ENCODE assay signal across 11 mouse cellular contexts in genomic region chr16:90849262-90849661, GRCm38 (mm10). TPM values are rescaled to one million over a fixed set of nuclear protein-coding genes. Genes with fewer than 3 reads are reported as not detected.
DNase-seq lines count a peak whose midpoint lies in the region; ATAC-seq lines count a peak whose summit lies in the region.
"Had no signal": no experiment of that assay in that cellular context is flagged by ENCODE, and none has a peak within 500 bp of the region (broad histone marks: within the 10 kb centered on the region; RNA-seq: fewer than 3 reads in every experiment).

No protein-coding gene starts in this region.

- no peak overlapping the region for H3K9ac ChIP-seq in embryonic facial prominence, embryonic 14.5 days (ENCODE audit: low read depth, low read length)
- no peak overlapping the region for H3K9ac ChIP-seq in heart, embryonic 11.5 days (ENCODE audit: low read depth, low read length)
- H3K9ac ChIP-seq: limb, embryonic 15.5 days had no signal

- H3K27ac ChIP-seq in embryonic facial prominence, embryonic 14.5 days (replicated peaks; ENCODE audit: low read depth, low read length): no peak overlapping the region
- no peak overlapping the region for H3K27ac ChIP-seq in heart, embryonic 11.5 days (ENCODE audit: low read depth, low read length)
- H3K27ac ChIP-seq: heart, adult 2 months; limb, embryonic 15.5 days had no signal

- peaks cover 15% of the 10 kb centered on the region for H3K4me1 ChIP-seq in embryonic facial prominence, embryonic 14.5 days (ENCODE audit: control insufficient read depth, insufficient read depth, low read length)
- peaks cover 10% of the 10 kb centered on the region; the same call in 1 of the 2 replicates for H3K4me1 ChIP-seq in heart, embryonic 11.5 days (ENCODE audit: control insufficient read depth, insufficient read depth, low read length)

- no peak for ATAC-seq in embryonic facial prominence, embryonic 14.5 days (ENCODE audit: low read depth)
- peak; percentile 69 for ATAC-seq in megakaryocyte progenitor cell, adult 5-6 weeks (replicated peaks; ENCODE audit: poor library complexity)
- ATAC-seq in erythroblast, adult 5-6 weeks (replicated peaks; ENCODE audit: low FRiP score, poor library complexity, severe bottlenecking): no peak
- no peak for ATAC-seq in heart, embryonic 11.5 days (replicated peaks; ENCODE audit: insufficient number of reproducible peaks, low FRiP score, low TSS enrichment)
- ATAC-seq: intestine, postnatal 0 days; Patski had no signal

- no peaks in the 10 kb centered on the region for H3K27me3 ChIP-seq in embryonic facial prominence, embryonic 14.5 days (replicated peaks; ENCODE audit: control insufficient read depth, insufficient read depth, low read length)
- H3K27me3 ChIP-seq in heart, embryonic 11.5 days (ENCODE audit: control insufficient read depth, insufficient read depth, low read length): 0 out of 2 replicates have a peak, but pooled peaks cover 3% of the 10 kb centered on the region
- H3K27me3 ChIP-seq: limb, embryonic 15.5 days; Patski had no signal

- DNase-seq in kidney, postnatal 4 days: peak; percentile 51 to 67
- no peak for DNase-seq in kidney, postnatal 14 days
- DNase-seq in WW6 (ENCODE audit: low read depth, low spot score): peak; percentile 53
- peak; percentile 40 for DNase-seq in embryonic facial prominence, embryonic 14.5 days (ENCODE audit: low spot score)
- DNase-seq: heart, adult 2 months had no signal

- H3K4me2 ChIP-seq in embryonic facial prominence, embryonic 14.5 days (ENCODE audit: low read depth, low read length): no peak overlapping the region
- H3K4me2 ChIP-seq in heart, embryonic 11.5 days: no peak overlapping the region
- H3K4me2 ChIP-seq: limb, embryonic 15.5 days had no signal

- no peak overlapping the region for H3K4me3 ChIP-seq in embryonic facial prominence, embryonic 14.5 days (ENCODE audit: low read depth, low read length)
- no peak overlapping the region for H3K4me3 ChIP-seq in heart, embryonic 11.5 days (ENCODE audit: low read depth, low read length)
- H3K4me3 ChIP-seq: heart, adult 2 months; limb, embryonic 15.5 days had no signal

- WGBS in embryonic facial prominence, embryonic 14.5 days: 55% methylated on average over 12 of the region's 12 CpGs
- 47% methylated on average over 12 of the region's 12 CpGs for WGBS in heart, embryonic 11.5 days (ENCODE audit: insufficient replicate concordance)

- H3K9me3 ChIP-seq in embryonic facial prominence, embryonic 14.5 days (ENCODE audit: control insufficient read depth, low read length): no peaks in the 10 kb centered on the region
- H3K9me3 ChIP-seq in heart, embryonic 11.5 days (replicated peaks; ENCODE audit: control insufficient read depth, low read length): no peaks in the 10 kb centered on the region
- H3K9me3 ChIP-seq: limb, embryonic 15.5 days had no signal

- no peaks in the 10 kb centered on the region for H3K36me3 ChIP-seq in embryonic facial prominence, embryonic 14.5 days (ENCODE audit: control insufficient read depth, insufficient read depth, low read length)
- H3K36me3 ChIP-seq in heart, embryonic 11.5 days (ENCODE audit: control insufficient read depth, insufficient read depth, low read length): no peaks in the 10 kb centered on the region
- H3K36me3 ChIP-seq: limb, embryonic 15.5 days had no signal

RNA-seq across cellular contexts. Expression of gene Eva1c, which starts 22.7 kb away (rescaled TPM):
- 3.7 and 4.5 TPM in 2 replicates for polyA plus RNA-seq in embryonic facial prominence, embryonic 14.5 days (2014; fragmentation: Nextera tagmentation; extraction: Ambion mirVana)
- not detected in 2 replicates for total RNA-seq in megakaryocyte progenitor cell, adult 5-6 weeks (2015)
- not detected in 2 replicates for total RNA-seq in megakaryocyte progenitor cell, adult 5-6 weeks (2017)
- total RNA-seq in erythroblast, adult 5-6 weeks (2015; ENCODE audit: low replicate concordance): not detected in 2 replicates
- 0.60 TPM in 1 of 2 replicates, not detected in the other for total RNA-seq in erythroblast, adult 5-6 weeks (2017; ENCODE audit: low replicate concordance)
- 1.3 and 1.9 TPM in 2 replicates for polyA plus RNA-seq in heart, embryonic 11.5 days (2014; fragmentation: Nextera tagmentation; extraction: Ambion mirVana)

RNA-seq across cellular contexts. Expression of gene Urb1, which starts 39.0 kb away (rescaled TPM):
- 11.6 and 12.6 TPM in 2 replicates for polyA plus RNA-seq in embryonic facial prominence, embryonic 14.5 days (2014; fragmentation: Nextera tagmentation; extraction: Ambion mirVana)
- 8.1 and 8.9 TPM in 2 replicates for total RNA-seq in megakaryocyte progenitor cell, adult 5-6 weeks (2015)
- 7.7 and 9.1 TPM in 2 replicates for total RNA-seq in megakaryocyte progenitor cell, adult 5-6 weeks (2017)
- total RNA-seq in erythroblast, adult 5-6 weeks (2015; ENCODE audit: low replicate concordance): 1.5 and 2.5 TPM in 2 replicates
- total RNA-seq in erythroblast, adult 5-6 weeks (2017; ENCODE audit: low replicate concordance): 1.8 and 2.5 TPM in 2 replicates
- polyA plus RNA-seq in heart, embryonic 11.5 days (2014; fragmentation: Nextera tagmentation; extraction: Ambion mirVana): 7.0 and 9.9 TPM in 2 replicates
